Mouse (Mus musculus) midbrain, embryonic 15.5 days (tissue): ENCODE results near the gene Pax2. TPM values are rescaled to one million over a fixed set of nuclear protein-coding genes. Genes with fewer than 3 reads are reported as not detected.

Experiments
- ATAC-seq: fragments of 200-750 bp; cut with Nextera tagmentation; replicated peaks from 2 replicates; pipeline ENCODE4 v1.8.0; 2017; ENCODE audit warnings: moderate TSS enrichment
- H3K27ac ChIP-seq: fragments of 300-500 bp; sonication (generic); 2 replicates; pipeline ENCODE4 v1.5.1; 2015; ENCODE audit warnings: mild to moderate bottlenecking, inconsistent platforms
- H3K27me3 ChIP-seq: fragments of 300-500 bp; sonication (generic); replicated peaks from 2 replicates; pipeline ENCODE4 v1.6.1; 2015; ENCODE audit warnings: inconsistent platforms
- H3K36me3 ChIP-seq: fragments of 300-500 bp; sonication (generic); replicated peaks from 2 replicates; pipeline ENCODE4 v1.6.1; 2015; ENCODE audit warnings: inconsistent platforms
- H3K4me1 ChIP-seq: fragments of 300-500 bp; sonication (generic); 2 replicates; pipeline ENCODE4 v1.6.1; 2015; ENCODE audit warnings: inconsistent platforms
- H3K4me2 ChIP-seq: fragments of 300-500 bp; sonication (generic); 2 replicates; pipeline ENCODE4 v1.6.1; 2015; ENCODE audit warnings: inconsistent platforms, mild to moderate bottlenecking, moderate library complexity
- H3K4me3 ChIP-seq: fragments of 300-500 bp; sonication (generic); 2 replicates; pipeline ENCODE4 v1.5.1; 2015; ENCODE audit warnings: mild to moderate bottlenecking, inconsistent platforms
- H3K9ac ChIP-seq: fragments of 300-500 bp; sonication (generic); 2 replicates; pipeline ENCODE4 v1.6.1; 2015; ENCODE audit warnings: mild to moderate bottlenecking, inconsistent platforms
- H3K9me3 ChIP-seq: fragments of 300-500 bp; sonication (generic); 2 replicates; pipeline ENCODE4 v1.6.1; 2016; ENCODE audit warnings: inconsistent platforms
- WGBS: fragments of 180-500 bp; shearing (Covaris S2); methylation state at CpG from one replicate; pipeline ENCODE4 v1.1.7; 2015; ENCODE audit warnings: mixed read lengths; 5-methylcytosine and 5-hydroxymethylcytosine counted together
- polyA plus RNA-seq: library from polyadenylated mRNA; unstranded; fragments of >200 nt; fragmentation: Nextera tagmentation; extraction: Ambion mirVana; gene quantifications from 2 replicates; pipeline ENCODE4 v1.2.1, GENCODE M21; 2015

The Pax2 gene
- polyA plus RNA-seq, 1 experiment from 2014 or later = 0.68 TPM

GRCm38 (mm10) chr19:44759531-44760118 lies 3.8 kb downstream of the Pax2 start:
- H3K9ac ChIP-seq = no peak overlapping the region
- H3K36me3 ChIP-seq = no peaks in the 10 kb centered on the region
- ATAC-seq = no peak
- H3K4me3 ChIP-seq = no peak overlapping the region; the same call in 1 of the 2 replicates
- WGBS = under 1% methylated on average over 37 of the region's 37 CpGs
- peaks cover 40% of the 10 kb centered on the region for H3K4me1 ChIP-seq
- peaks cover 78% of the 10 kb centered on the region for H3K27me3 ChIP-seq
- no peak overlapping the region; the same call in 1 of the 2 replicates for H3K4me2 ChIP-seq
- no peaks in the 10 kb centered on the region for H3K9me3 ChIP-seq
- no peak overlapping the region for H3K27ac ChIP-seq

- 4% methylated on average over 39 of the region's 39 CpGs for WGBS
- no peak overlapping the region for H3K9ac ChIP-seq
- H3K4me3 ChIP-seq = no peak overlapping the region
- no peak for ATAC-seq
- H3K27me3 ChIP-seq = peaks cover 78% of the 10 kb centered on the region
- no peaks in the 10 kb centered on the region for H3K36me3 ChIP-seq
- no peak overlapping the region for H3K27ac ChIP-seq
- peaks cover 34% of the 10 kb centered on the region for H3K4me1 ChIP-seq
- H3K9me3 ChIP-seq = no peaks in the 10 kb centered on the region
- H3K4me2 ChIP-seq = no peak overlapping the region
Observed at GRCm38 (mm10) chr19:44760259-44761131, 4.7 kb downstream of the Pax2 start.

GRCm38 (mm10) chr19:44762121-44762621 lies 6.3 kb downstream of the Pax2 start:
- Histone ChIP-seq H3K27ac (no peak overlapping the region), H3K4me3 (no peak overlapping the region), H3K9me3 (no peaks in the 10 kb centered on the region), H3K27me3 (peaks cover 66% of the 10 kb centered on the region), H3K4me2 (no peak overlapping the region), H3K4me1 (peaks cover 18% of the 10 kb centered on the region), H3K36me3 (no peaks in the 10 kb centered on the region), H3K9ac (no peak overlapping the region)
- WGBS = 72% methylated on average over 7 of the region's 7 CpGs
- no peak for ATAC-seq

- Histone ChIP-seq H3K4me1 (no peaks in the 10 kb centered on the region), H3K4me2 (no peak overlapping the region), H3K27me3 (peaks cover 6% of the 10 kb centered on the region), H3K4me3 (no peak overlapping the region), H3K9ac (no peak overlapping the region), H3K27ac (no peak overlapping the region), H3K9me3 (no peaks in the 10 kb centered on the region), H3K36me3 (no peaks in the 10 kb centered on the region)
- WGBS = 65% methylated on average over 6 of the region's 6 CpGs
- ATAC-seq = no peak
Observed at GRCm38 (mm10) chr19:44770268-44771050, 14.6 kb downstream of the Pax2 start.

- no peaks in the 10 kb centered on the region for H3K4me1 ChIP-seq
- H3K27ac ChIP-seq = no peak overlapping the region
- no peak overlapping the region for H3K4me3 ChIP-seq
- H3K36me3 ChIP-seq = no peaks in the 10 kb centered on the region
- H3K27me3 ChIP-seq = 0 out of 2 replicates have a peak, but pooled peaks cover 3% of the 10 kb centered on the region
- H3K9ac ChIP-seq = no peak overlapping the region
- no peaks in the 10 kb centered on the region for H3K9me3 ChIP-seq
- 91% methylated on average over 13 of the region's 13 CpGs for WGBS
- ATAC-seq = no peak
- H3K4me2 ChIP-seq = no peak overlapping the region
Observed at GRCm38 (mm10) chr19:44771499-44771898, 15.7 kb downstream of the Pax2 start.

- Histone ChIP-seq H3K4me2 (no peak overlapping the region), H3K4me3 (no peak overlapping the region), H3K9ac (no peak overlapping the region), H3K27ac (no peak overlapping the region), H3K27me3 (0 out of 2 replicates have a peak, but pooled peaks cover 6% of the 10 kb centered on the region), H3K36me3 (no peaks in the 10 kb centered on the region), H3K9me3 (no peaks in the 10 kb centered on the region), H3K4me1 (no peaks in the 10 kb centered on the region)
- no peak for ATAC-seq
- WGBS = 76% methylated on average over 3 of the region's 3 CpGs
Observed at GRCm38 (mm10) chr19:44781987-44782386, 26.1 kb downstream of the Pax2 start.

- no peaks in the 10 kb centered on the region for H3K9me3 ChIP-seq
- no peak overlapping the region for H3K27ac ChIP-seq
- WGBS = 84% methylated on average over 4 of the region's 4 CpGs
- H3K27me3 ChIP-seq = 0 out of 2 replicates have a peak, but pooled peaks cover 6% of the 10 kb centered on the region
- H3K9ac ChIP-seq = no peak overlapping the region
- H3K4me1 ChIP-seq = no peaks in the 10 kb centered on the region
- H3K4me3 ChIP-seq = no peak overlapping the region
- no peak overlapping the region for H3K4me2 ChIP-seq
- H3K36me3 ChIP-seq = no peaks in the 10 kb centered on the region
- ATAC-seq = no peak
Observed at GRCm38 (mm10) chr19:44784391-44784790, 28.5 kb downstream of the Pax2 start.

GRCm38 (mm10) chr19:44788488-44788887 lies 32.6 kb downstream of the Pax2 start:
- WGBS = 87% methylated on average over 8 of the region's 8 CpGs

GRCm38 (mm10) chr19:44791981-44792380 lies 36.1 kb downstream of the Pax2 start:
- Histone ChIP-seq H3K27me3 (no peaks in the 10 kb centered on the region), H3K9me3 (no peaks in the 10 kb centered on the region), H3K27ac (no peak overlapping the region), H3K4me3 (no peak overlapping the region), H3K4me2 (no peak overlapping the region), H3K4me1 (peaks cover 4% of the 10 kb centered on the region), H3K9ac (no peak overlapping the region), H3K36me3 (no peaks in the 10 kb centered on the region)
- ATAC-seq = no peak
- 76% methylated on average over 4 of the region's 4 CpGs for WGBS

More at GRCm38 (mm10) chr19:44788488-44788887, 32.6 kb downstream of the Pax2 start:
- Histone ChIP-seq H3K4me1 (no peaks in the 10 kb centered on the region), H3K9me3 (no peaks in the 10 kb centered on the region), H3K4me3 (no peak overlapping the region), H3K4me2 (no peak overlapping the region), H3K27me3 (0 out of 2 replicates have a peak, but pooled peaks cover 6% of the 10 kb centered on the region), H3K9ac (no peak overlapping the region), H3K27ac (no peak overlapping the region), H3K36me3 (no peaks in the 10 kb centered on the region)
- ATAC-seq = no peak

GRCm38 (mm10) chr19:44797110-44798060 lies 41.5 kb downstream of the Pax2 start:
- peaks cover 20% of the 10 kb centered on the region for H3K4me1 ChIP-seq
- 0 out of 2 replicates have a peak overlapping the region, but pooled peaks have one; percentile 14 for H3K9ac ChIP-seq
- WGBS = 11% methylated on average over 19 of the region's 21 CpGs
- peak overlapping the region; percentile 21 for H3K4me2 ChIP-seq
- no peaks in the 10 kb centered on the region for H3K9me3 ChIP-seq
- H3K36me3 ChIP-seq = no peaks in the 10 kb centered on the region
- H3K4me3 ChIP-seq = no peak overlapping the region
- H3K27ac ChIP-seq = peak overlapping the region; percentile 71
- ATAC-seq = peak; percentile 69
- H3K27me3 ChIP-seq = no peaks in the 10 kb centered on the region; the same call in 1 of the 2 replicates

GRCm38 (mm10) chr19:44798731-44799130 lies 42.9 kb downstream of the Pax2 start:
- no peak for ATAC-seq
- 80% methylated on average over 6 of the region's 6 CpGs for WGBS
- peaks cover 21% of the 10 kb centered on the region for H3K4me1 ChIP-seq
- H3K9ac ChIP-seq = no peak overlapping the region
- no peaks in the 10 kb centered on the region for H3K36me3 ChIP-seq
- no peaks in the 10 kb centered on the region for H3K9me3 ChIP-seq
- no peaks in the 10 kb centered on the region; the same call in 1 of the 2 replicates for H3K27me3 ChIP-seq
- H3K27ac ChIP-seq = no peak overlapping the region
- no peak overlapping the region for H3K4me2 ChIP-seq
- no peak overlapping the region for H3K4me3 ChIP-seq
